Mouse (Mus musculus) hindbrain, embryonic 11.5 days (tissue): ENCODE results near the gene Sardh. TPM values are rescaled to one million over a fixed set of nuclear protein-coding genes. Genes with fewer than 3 reads are reported as not detected.

Experiments used
- ATAC-seq: fragments of 200-750 bp; cut with Nextera tagmentation; 2 replicates; pipeline ENCODE4 v1.8.0; 2017; ENCODE audit warnings: mild to moderate bottlenecking, moderate TSS enrichment, moderate library complexity; ENCODE audit not compliant: low FRiP score
- DNase-seq: peaks from one replicate; pipeline ENCODE4 v3.0.0-alpha.2; 2015; ENCODE audit warnings: low spot score
- H3K27ac ChIP-seq: fragments of 300-500 bp; sonication (generic); 2 replicates; pipeline ENCODE4 v1.5.1; 2014; ENCODE audit warnings: mild to moderate bottlenecking, low read depth, low read length
- H3K27me3 ChIP-seq: fragments of 300-500 bp; sonication (generic); 2 replicates; pipeline ENCODE4 v1.6.1; 2014; ENCODE audit warnings: mild to moderate bottlenecking, low read length, moderate library complexity, mixed read lengths; ENCODE audit not compliant: control insufficient read depth, insufficient read depth
- H3K36me3 ChIP-seq: fragments of 300-500 bp; sonication (generic); 2 replicates; pipeline ENCODE4 v1.6.1; 2014; ENCODE audit warnings: mild to moderate bottlenecking, low read length, moderate library complexity, mixed read lengths; ENCODE audit not compliant: control insufficient read depth, insufficient read depth
- H3K4me1 ChIP-seq: fragments of 300-500 bp; sonication (generic); replicated peaks from 2 replicates; pipeline ENCODE4 v1.6.1; 2014; ENCODE audit warnings: low read length, mixed read lengths; ENCODE audit not compliant: control insufficient read depth, insufficient read depth
- H3K4me2 ChIP-seq: fragments of 300-500 bp; sonication (generic); replicated peaks from 2 replicates; pipeline ENCODE4 v1.6.1; 2014; ENCODE audit warnings: mild to moderate bottlenecking, low read depth, low read length
- H3K4me3 ChIP-seq: fragments of 300-500 bp; sonication (generic); 2 replicates; pipeline ENCODE4 v1.5.1; 2014; ENCODE audit warnings: low read depth, low read length
- H3K9ac ChIP-seq: fragments of 300-500 bp; sonication (generic); 2 replicates; pipeline ENCODE4 v1.6.1; 2014; ENCODE audit warnings: low read depth, low read length
- H3K9me3 ChIP-seq: fragments of 300-500 bp; sonication (generic); 2 replicates; pipeline ENCODE4 v1.6.1; 2016; ENCODE audit warnings: low read length; ENCODE audit not compliant: control insufficient read depth
- WGBS: fragments of 180-500 bp; shearing (Covaris S2); extraction: QIAGEN DNeasy Blood & Tissue Kit; methylation state at CpG from one replicate; pipeline ENCODE4 v1.1.7; 2014; 5-methylcytosine and 5-hydroxymethylcytosine counted together
- polyA plus RNA-seq: library from polyadenylated mRNA; unstranded; fragments of >200 nt; fragmentation: Nextera tagmentation; extraction: Ambion mirVana; gene quantifications from 2 replicates; pipeline ENCODE4 v1.2.1, GENCODE M21; 2014

Sardh gene
- polyA plus RNA-seq, 1 experiment from 2014 or later = 5.5 TPM

DNA sequence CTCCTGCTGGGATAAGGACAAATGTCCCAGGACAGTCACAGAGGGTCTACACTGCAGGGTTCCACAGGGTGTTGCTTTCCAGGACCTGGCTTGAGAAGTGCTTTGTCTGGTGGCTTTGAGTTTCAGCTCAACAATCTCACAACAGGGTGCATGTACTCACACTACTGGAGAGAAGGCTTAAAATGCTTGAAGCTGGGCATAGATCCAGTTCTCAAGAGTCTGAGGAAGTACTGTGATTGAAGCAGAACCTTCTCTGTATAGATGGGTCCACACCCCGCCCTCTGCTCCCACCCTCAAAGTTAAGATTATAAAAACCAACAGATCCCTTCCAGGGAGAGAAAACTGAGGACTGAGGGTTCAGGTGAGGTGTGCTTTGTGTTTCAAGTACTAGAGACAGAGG lies 47.6 kb downstream of the Sardh start:
- H3K4me3 ChIP-seq = no peak overlapping the region
- H3K4me1 ChIP-seq = no peaks in the 10 kb centered on the region
- no peaks in the 10 kb centered on the region for H3K36me3 ChIP-seq
- no peaks in the 10 kb centered on the region for H3K9me3 ChIP-seq
- no peak overlapping the region for H3K9ac ChIP-seq
- DNase-seq (no peak), ATAC-seq (no peak)
- WGBS = 69% methylated on average over 1 of the region's 1 CpGs
- H3K4me2 ChIP-seq = no peak overlapping the region
- no peak overlapping the region for H3K27ac ChIP-seq
- no peaks in the 10 kb centered on the region for H3K27me3 ChIP-seq

DNA sequence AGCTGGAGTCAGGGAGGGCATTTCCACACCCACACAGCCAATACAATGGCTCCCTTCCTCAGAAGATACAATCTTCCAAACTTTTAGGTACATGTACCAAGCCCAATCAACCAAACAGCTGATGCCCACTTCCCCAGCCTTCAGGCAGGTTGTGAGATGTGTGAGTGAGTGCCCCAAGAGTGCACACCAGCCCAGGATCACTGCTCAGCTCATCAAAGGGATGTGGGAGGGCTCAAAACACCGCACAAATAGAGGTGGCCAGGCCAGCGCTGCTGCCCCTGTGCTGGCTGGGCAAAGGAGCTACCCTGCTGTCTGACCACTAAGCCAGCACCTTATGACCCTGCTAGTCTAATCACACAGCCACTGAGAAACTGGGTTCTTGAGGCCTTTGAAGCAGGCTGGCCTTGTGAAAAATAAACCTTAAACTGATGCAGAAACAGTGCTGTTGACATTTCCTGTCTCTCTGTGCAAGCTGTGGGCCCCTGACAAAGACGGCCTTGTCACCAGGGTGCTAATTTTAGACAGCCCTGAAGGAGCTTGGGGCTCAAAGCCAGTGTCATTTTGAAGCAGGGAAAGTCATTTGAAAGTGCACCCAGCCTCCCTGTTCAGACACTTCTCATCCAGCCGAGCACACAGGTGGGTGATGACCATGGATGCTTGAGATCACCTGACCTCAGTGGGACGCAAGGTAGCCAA lies 49.4 kb downstream of the Sardh start:
- no peaks in the 10 kb centered on the region for H3K9me3 ChIP-seq
- H3K27me3 ChIP-seq = no peaks in the 10 kb centered on the region
- H3K4me1 ChIP-seq = no peaks in the 10 kb centered on the region
- 65% methylated on average over 5 of the region's 5 CpGs for WGBS
- H3K36me3 ChIP-seq = no peaks in the 10 kb centered on the region
- no peak overlapping the region for H3K9ac ChIP-seq
- ATAC-seq (no peak), DNase-seq (no peak)
- no peak overlapping the region for H3K27ac ChIP-seq
- no peak overlapping the region for H3K4me2 ChIP-seq
- no peak overlapping the region for H3K4me3 ChIP-seq

DNA sequence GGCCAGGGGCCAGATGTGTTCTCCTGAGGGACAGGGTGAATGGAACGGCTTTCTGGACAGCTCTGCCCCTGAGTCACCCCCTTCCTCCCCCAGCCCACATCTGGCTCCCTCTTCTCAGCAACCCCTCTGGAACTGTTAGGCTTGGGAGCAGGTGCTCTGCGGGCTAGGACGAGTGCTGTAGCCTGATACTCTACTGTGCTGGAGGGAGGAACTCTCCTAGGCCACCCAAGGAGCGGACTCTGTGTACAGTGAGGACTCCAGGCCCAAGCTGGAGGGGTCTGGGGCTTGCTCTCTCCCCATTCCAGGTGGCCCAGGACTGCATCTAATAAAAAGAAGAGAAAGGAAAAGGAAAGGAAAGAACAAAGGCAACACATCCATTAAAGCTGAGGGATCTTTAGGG lies 58.1 kb downstream of the Sardh start:
- no peaks in the 10 kb centered on the region for H3K36me3 ChIP-seq
- H3K9me3 ChIP-seq = no peaks in the 10 kb centered on the region
- DNase-seq (no peak), ATAC-seq (no peak)
- WGBS = 50% methylated on average over 4 of the region's 4 CpGs
- no peaks in the 10 kb centered on the region for H3K4me1 ChIP-seq
- no peak overlapping the region for H3K4me3 ChIP-seq
- no peaks in the 10 kb centered on the region for H3K27me3 ChIP-seq
- H3K27ac ChIP-seq = no peak overlapping the region
- H3K9ac ChIP-seq = no peak overlapping the region
- H3K4me2 ChIP-seq = no peak overlapping the region

DNA sequence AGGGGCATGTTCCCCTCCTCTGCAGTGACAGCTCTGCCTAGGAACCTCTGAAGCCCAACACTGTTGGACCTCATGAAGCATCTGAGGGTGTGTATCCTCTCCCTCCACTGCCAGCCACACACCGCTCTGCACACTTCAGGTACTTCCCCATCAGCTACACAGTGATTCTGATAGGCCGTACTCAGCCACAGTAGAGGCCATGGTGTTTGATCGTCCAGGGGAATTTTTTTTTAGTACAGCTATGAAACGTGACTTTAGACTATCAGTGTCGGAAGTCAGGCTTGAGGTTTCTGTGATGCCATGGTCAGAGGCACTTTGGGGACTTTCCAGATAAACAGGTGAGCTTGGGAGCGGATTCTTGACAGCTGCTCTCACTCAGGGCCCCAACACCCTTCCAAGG lies 60.6 kb downstream of the Sardh start:
- Histone ChIP-seq H3K27me3 (no peaks in the 10 kb centered on the region), H3K36me3 (no peaks in the 10 kb centered on the region), H3K9me3 (no peaks in the 10 kb centered on the region), H3K4me1 (no peaks in the 10 kb centered on the region), H3K4me2 (no peak overlapping the region), H3K4me3 (no peak overlapping the region), H3K9ac (no peak overlapping the region), H3K27ac (no peak overlapping the region)
- DNase-seq = no peak
- 87% methylated on average over 6 of the region's 6 CpGs for WGBS
- ATAC-seq = no peak

DNA sequence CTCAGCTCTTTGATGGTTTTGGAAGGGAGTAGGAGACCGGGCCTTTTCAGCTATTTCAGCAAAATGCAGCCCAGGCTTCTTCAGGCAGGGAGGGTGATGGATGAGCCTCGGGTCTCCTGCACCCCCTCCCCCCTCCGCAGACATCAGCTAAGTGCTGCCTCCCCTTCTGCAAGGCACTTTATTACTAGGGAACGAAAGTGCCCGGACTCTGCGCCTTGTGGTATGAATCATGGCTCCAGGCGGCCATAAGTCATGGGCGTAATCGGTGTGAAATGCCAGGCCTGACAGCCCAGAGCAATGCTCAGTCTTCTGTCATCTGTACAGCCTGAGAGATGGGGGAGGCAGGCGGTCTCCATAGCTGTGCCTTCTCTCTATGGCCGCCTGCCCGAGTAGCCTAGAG lies 64.4 kb downstream of the Sardh start:
- Histone ChIP-seq H3K4me3 (no peak overlapping the region), H3K27me3 (no peaks in the 10 kb centered on the region), H3K36me3 (no peaks in the 10 kb centered on the region), H3K9ac (no peak overlapping the region), H3K9me3 (no peaks in the 10 kb centered on the region), H3K4me1 (no peaks in the 10 kb centered on the region), H3K4me2 (no peak overlapping the region), H3K27ac (no peak overlapping the region)
- WGBS = 61% methylated on average over 12 of the region's 12 CpGs
- ATAC-seq (no peak), DNase-seq (no peak)

DNA sequence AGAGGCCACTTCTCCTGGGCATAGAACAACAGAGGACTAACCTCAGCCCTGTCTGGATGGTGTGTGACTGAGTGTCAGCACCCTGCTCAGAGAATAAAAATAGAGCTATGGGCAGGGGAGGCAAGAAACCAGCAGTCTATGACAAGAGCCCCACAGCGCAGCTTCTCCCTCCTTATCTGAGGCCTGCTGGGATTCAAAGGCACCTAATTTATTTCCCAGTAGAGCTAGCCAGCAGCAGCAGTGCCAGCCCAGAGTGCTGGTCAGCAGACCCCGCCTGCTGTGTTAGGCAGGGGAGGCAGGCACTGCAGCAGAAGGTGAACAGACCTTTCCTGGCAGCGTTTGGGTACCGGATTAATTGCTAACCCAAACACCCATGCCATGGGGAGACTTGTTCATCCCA lies 66.2 kb downstream of the Sardh start:
- H3K4me2 ChIP-seq = no peak overlapping the region
- no peaks in the 10 kb centered on the region for H3K36me3 ChIP-seq
- 67% methylated on average over 4 of the region's 4 CpGs for WGBS
- DNase-seq (no peak), ATAC-seq (no peak)
- no peaks in the 10 kb centered on the region for H3K9me3 ChIP-seq
- no peaks in the 10 kb centered on the region for H3K4me1 ChIP-seq
- no peak overlapping the region for H3K4me3 ChIP-seq
- no peak overlapping the region for H3K27ac ChIP-seq
- H3K27me3 ChIP-seq = no peaks in the 10 kb centered on the region
- H3K9ac ChIP-seq = no peak overlapping the region

DNA sequence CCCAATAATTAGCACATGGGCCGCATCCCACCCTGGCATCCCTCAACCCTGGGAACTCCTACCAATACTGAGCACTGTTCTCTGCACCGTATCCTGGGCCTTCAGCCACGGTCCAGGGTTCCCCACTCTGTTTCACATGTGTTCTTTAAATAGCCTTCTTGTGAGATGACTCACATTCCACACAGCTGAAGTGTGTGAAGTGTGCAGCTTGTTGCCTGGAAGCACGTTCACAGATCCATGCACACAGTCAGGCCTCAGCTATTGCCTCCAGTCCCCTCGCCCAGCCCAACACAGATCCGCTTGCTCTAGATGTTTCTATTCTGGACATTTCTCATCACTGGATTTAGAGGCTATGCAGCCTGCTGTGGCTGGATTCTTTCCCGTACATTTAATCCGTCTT lies 69.0 kb downstream of the Sardh start:
- no peak overlapping the region for H3K4me2 ChIP-seq
- ATAC-seq (no peak), DNase-seq (no peak)
- no peaks in the 10 kb centered on the region for H3K4me1 ChIP-seq
- no peaks in the 10 kb centered on the region for H3K9me3 ChIP-seq
- no peak overlapping the region for H3K4me3 ChIP-seq
- no peak overlapping the region for H3K9ac ChIP-seq
- 87% methylated on average over 8 of the region's 8 CpGs for WGBS
- H3K27ac ChIP-seq = no peak overlapping the region
- H3K27me3 ChIP-seq = no peaks in the 10 kb centered on the region
- H3K36me3 ChIP-seq = no peaks in the 10 kb centered on the region

DNA sequence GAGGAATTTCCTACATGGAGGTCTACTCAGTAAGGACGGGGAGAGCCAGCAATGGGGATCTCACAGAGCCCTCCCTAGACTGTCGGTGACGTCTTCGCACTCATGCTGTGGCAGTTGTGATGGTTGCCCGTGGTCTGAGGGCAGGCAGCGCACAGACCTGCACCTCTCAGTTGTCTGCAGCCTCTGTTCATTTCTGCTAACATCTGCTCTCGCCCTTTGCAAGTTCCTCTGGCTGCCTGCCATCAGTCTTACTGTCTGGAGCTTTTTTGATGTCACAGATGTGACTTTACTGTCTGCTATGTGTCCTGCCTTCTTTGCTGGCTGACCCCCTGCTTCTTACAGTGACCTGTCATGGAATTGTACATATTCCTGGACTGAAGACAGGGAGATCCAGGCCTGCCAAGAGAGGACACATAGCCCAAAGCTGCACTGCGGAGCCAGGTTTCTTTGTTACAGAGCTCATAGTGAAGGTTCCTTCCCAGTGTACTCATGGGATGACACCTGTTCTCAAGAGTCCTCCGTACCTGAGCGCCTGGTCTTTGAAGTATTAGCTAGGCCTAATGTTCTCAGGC lies 72.4 kb downstream of the Sardh start:
- Histone ChIP-seq H3K4me2 (no peak overlapping the region), H3K9me3 (no peaks in the 10 kb centered on the region), H3K4me1 (no peaks in the 10 kb centered on the region), H3K27me3 (no peaks in the 10 kb centered on the region), H3K9ac (no peak overlapping the region), H3K4me3 (no peak overlapping the region), H3K36me3 (no peaks in the 10 kb centered on the region), H3K27ac (no peak overlapping the region)
- ATAC-seq = no peak
- DNase-seq = no peak
- WGBS = 83% methylated on average over 10 of the region's 10 CpGs

DNA sequence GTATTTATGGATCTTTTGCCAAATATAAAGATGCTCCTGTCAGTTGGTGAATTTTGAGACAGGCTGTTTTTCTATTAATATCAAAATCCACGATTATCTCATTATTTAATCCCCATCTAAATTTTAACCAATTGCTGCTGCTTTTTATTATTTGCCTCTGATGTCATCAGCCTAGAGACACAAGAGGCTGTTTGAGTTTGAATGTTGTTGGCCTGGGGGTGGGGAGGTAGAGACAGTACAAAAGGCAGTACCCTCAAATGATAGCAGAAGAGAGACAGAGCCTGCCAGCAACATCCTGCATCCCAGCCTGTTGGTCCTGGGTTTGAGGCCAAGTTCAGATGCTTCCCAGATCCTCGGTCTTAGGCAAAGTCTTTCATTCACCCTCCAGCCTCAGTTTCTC lies 73.9 kb downstream of the Sardh start:
- Histone ChIP-seq H3K36me3 (no peaks in the 10 kb centered on the region), H3K27ac (no peak overlapping the region), H3K9ac (no peak overlapping the region), H3K27me3 (no peaks in the 10 kb centered on the region), H3K4me1 (no peaks in the 10 kb centered on the region), H3K4me2 (no peak overlapping the region), H3K4me3 (no peak overlapping the region), H3K9me3 (no peaks in the 10 kb centered on the region)
- no peak for DNase-seq
- no peak for ATAC-seq
- WGBS = 83% methylated on average over 2 of the region's 2 CpGs
